Mouse (Mus musculus) E14TG2a.4 (cell line): ENCODE results near the gene Numa1.

ENCODE experiments used
- CTCF ChIP-seq: conservative IDR thresholded peaks from 2 replicates; pipeline ENCODE4 v1.5.1; 2014; ENCODE audit warnings: low read length
- NANOG ChIP-seq: IDR thresholded peaks from 2 replicates; pipeline ENCODE4 v1.6.1; 2014; ENCODE audit warnings: borderline replicate concordance, low read length, mixed read lengths

DNA sequence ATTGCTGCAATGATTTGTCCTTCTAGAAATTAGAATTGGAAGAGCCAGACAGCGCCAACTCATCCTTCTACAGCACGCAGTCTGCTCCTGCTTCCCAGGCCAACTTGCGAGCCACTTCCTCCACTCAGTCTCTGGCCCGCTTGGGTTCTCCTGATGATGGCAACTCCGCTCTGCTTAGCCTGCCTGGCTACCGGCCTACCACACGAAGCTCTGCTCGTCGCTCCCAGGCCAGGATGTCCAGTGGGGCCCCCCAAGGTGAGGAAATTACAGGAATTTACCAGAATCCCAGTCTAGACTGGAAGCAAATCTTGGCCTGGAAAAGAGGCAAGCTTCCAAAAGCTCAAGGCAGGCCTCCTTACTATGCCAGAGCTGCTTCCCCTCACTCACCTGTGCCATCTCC is 77.9 kb downstream of the Numa1 start:
- TF ChIP-seq NANOG (no peak), CTCF (no peak)
